Comparison of ENCODE assay signal across 8 mouse cellular contexts in the genomic region with DNA sequence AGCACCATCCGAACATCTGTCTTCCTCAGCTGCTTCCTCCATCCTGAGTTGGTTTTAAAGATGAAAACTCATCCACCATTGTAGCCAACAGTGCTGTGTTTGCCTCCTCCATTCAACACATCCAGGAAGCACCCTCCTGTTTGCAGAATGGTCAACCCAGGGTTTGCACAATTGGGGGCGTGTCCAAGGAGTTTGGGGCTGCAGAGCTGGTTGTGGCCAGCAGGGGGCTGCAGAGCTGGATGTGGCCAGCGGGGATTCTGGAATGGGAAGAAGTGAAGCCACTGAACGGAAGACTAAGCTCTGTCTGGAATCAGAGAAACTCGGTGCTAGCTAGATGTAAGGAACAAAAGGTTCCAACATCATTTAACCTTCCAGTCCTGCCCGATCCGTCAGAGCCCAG. TPM values are rescaled to one million over a fixed set of nuclear protein-coding genes. Genes with fewer than 3 reads are reported as not detected.
DNase-seq lines count a peak whose midpoint lies in the region; ATAC-seq and TF ChIP-seq lines count a peak whose summit lies in the region.

No protein-coding gene starts in this region.

- H3K36me3 ChIP-seq in lung, postnatal 0 days (ENCODE audit: insufficient read depth, low read length), result no peaks in the 10 kb centered on the region

- 50% methylated on average over 7 of the region's 7 CpGs for WGBS in lung, postnatal 0 days

- no peak overlapping the region for H3K4me3 ChIP-seq in lung, postnatal 0 days (ENCODE audit: low read depth, low read length)

- intact Hi-C loops in left cerebral cortex, postnatal 4 days (cut with DNase I), result no loop called here

- no peaks in the 10 kb centered on the region for H3K9me3 ChIP-seq in lung, postnatal 0 days (ENCODE audit: low read length)

- H3K27me3 ChIP-seq in lung, postnatal 0 days (replicated peaks; ENCODE audit: insufficient read depth, low read length), result no peaks in the 10 kb centered on the region

- H3K27ac ChIP-seq in lung, postnatal 0 days (ENCODE audit: low read length), result no peak overlapping the region

- TF ChIP-seq CTCF in lung, postnatal 0 days (IDR thresholded peaks at IDR 0.05), result peak; percentile 74

- peak; percentile 10 for DNase-seq in left cerebral cortex, postnatal 4 days
- no peak for DNase-seq in left cerebral cortex, adult 9 months (ENCODE audit: low spot score in 2 of 2)
- peak; percentile 52 to 90 for DNase-seq in adrenal gland, adult (ENCODE audit: inconsistent age in 2 of 2, low spot score in 1 of 2)
- peak; percentile 59 for DNase-seq in embryo, embryonic 10.5 days (ENCODE audit: low spot score)
- peak; percentile 11 for DNase-seq in induced T-regulatory cell, adult 2 months (ENCODE audit: low read depth)
- DNase-seq in lung, postnatal 0 days (ENCODE audit: low spot score), result peak; percentile 48
- DNase-seq in thymus, postnatal 0 days (ENCODE audit: low spot score), result peak; percentile 49
- DNase-seq in layer of hippocampus, adult 11-12 months (ENCODE audit: low spot score), result no peak

- peak; percentile 28; the same call in 1 of the 2 replicates for ATAC-seq in lung, postnatal 0 days

- no peaks in the 10 kb centered on the region for H3K4me1 ChIP-seq in lung, postnatal 0 days (ENCODE audit: insufficient read depth, low read depth, low read length)

- no peak overlapping the region for H3K4me2 ChIP-seq in lung, postnatal 0 days (replicated peaks; ENCODE audit: low read depth, low read length)

- H3K9ac ChIP-seq in lung, postnatal 0 days (replicated peaks; ENCODE audit: low read depth), result no peak overlapping the region

- TF ChIP-seq EP300 in lung, postnatal 0 days (IDR thresholded peaks at IDR 0.05), result no peak

RNA-seq across cellular contexts. Expression of a gene that starts 28.9 kb away (rescaled TPM):
- 100 to 1,000 TPM; 128 to 132 TPM for total RNA-seq in left cerebral cortex, postnatal 4 days (2021)
- polyA plus RNA-seq in lung, postnatal 0 days (2015; fragmentation: Nextera tagmentation; extraction: Ambion mirVana), result 11.6 and 11.8 TPM in 2 replicates
- polyA plus RNA-seq in thymus, postnatal 0 days (2015; fragmentation: Nextera tagmentation; extraction: Ambion mirVana), result 9.5 and 11.0 TPM in 2 replicates

Comparison
In these comparisons a context has a peak if more than half of its experiments do, and no peak if none do; other contexts are left out.
1. DNase-seq: peak in left cerebral cortex, postnatal 4 days (single experiment), adrenal gland, adult (2 of 2), embryo, embryonic 10.5 days (single experiment), induced T-regulatory cell, adult 2 months (single experiment), lung, postnatal 0 days (single experiment) and thymus, postnatal 0 days (single experiment); none in left cerebral cortex, adult 9 months (0 of 2) and layer of hippocampus, adult 11-12 months (single experiment).